Mouse (Mus musculus): Measurements from ENCODE around the gene Ptprh.

Ptprh gene

DNA sequence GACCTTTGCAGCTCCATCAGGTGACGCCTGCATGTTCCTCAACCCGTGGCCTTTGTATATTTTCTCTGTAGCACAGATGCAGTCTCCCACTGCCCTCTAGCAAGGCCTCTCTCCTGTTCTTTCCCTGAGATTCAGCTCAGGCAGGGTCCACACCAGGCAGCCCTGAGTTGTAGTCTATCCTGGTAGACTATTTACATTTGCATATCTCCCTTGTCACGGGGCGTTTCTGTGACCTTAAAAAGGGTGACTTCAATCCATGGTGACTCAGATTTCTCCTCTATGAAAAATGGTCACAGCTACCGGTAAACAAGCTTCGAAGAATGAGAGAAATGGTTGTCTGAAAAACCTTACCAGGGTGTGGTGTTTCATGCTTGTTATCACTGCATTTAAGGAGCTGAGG is at the start of gene Ptprh:
Gene Ptprh (minus strand): TSS at position 169 of the 400 bp plus-strand sequence.
- no peak for DNase-seq (ENCODE audit: low spot score)

DNA sequence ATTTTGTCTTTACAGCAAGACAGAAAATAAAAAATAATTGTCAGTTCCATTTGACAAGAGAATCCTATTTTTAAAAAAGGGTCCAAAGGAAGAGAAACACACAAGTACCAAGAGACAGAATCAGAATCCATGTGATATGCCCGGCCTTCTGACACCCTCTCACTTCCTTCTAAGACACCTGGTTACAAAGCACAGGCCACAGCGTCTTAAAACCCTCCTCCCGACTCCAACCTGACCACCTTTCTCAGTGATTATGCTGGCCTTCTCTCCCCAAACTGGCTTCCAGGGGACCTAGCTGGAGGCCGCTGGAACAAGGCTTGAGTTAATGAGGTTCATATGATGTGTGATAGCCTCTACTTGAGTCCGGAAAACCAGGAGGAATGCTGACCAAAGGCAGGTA is 49.5 kb upstream of the Ptprh start:
- no peak for DNase-seq (ENCODE audit: low spot score)

DNA sequence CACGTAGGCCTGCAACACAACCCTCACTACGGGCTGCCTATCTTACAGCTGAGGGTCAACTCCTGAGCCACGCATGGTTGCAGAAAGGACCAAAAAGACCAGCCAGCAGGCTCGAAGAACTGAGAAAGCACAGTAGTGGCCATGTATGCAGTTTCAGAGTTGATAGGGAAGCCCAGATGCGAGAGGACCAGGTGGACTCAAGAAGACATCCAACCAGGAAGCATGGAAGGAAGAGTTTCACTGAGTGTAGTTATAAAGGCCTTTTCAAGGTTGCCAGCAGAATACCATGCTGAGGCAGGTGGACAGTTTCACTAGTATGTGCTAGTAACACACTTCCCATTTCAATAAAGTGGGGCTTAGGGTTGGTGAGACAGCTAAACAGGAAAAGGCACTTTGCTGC is 48.9 kb upstream of the Ptprh start:
- no peak for DNase-seq (ENCODE audit: low spot score)

DNA sequence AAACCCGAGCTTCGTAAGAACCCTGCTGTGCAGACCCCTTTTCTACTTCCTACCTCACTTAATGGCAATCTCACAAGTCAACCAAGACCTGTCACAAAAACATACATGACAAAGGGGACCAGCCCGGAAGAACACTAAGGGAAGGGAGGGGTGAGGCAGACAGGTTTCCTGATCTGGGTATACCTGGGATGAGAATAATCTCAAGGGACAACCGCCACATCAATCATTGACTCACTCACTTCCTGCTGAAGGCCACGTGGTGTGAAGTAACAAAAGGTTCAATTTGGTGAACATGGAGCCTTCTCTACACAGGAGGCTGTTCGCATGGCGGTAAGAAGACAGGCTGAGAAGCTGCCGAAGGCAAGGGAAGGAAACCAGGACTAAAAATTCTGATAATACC is 47.7 kb upstream of the Ptprh start:
- DNase-seq (ENCODE audit: low spot score), result peak; percentile 81

DNA sequence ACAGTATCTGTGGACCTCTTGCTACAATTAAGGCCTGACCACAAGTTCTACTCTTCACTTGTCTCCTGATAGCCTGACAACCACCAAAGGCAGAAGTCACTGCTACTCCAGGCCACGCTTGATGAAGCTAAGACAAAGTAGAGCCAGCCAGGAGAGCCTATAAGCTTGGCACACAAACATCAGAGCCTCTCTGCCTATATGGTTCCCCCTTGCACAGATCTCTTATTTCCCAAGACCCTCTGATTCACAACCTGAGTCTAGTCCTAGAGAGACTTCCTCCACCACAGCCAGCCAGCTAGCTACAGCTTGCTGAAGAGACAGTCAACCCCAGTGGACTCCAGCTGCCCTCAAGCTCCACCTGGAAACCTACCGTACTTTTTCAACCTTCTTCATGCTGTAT is 44.2 kb upstream of the Ptprh start:
- no peak for DNase-seq (ENCODE audit: low spot score)

DNA sequence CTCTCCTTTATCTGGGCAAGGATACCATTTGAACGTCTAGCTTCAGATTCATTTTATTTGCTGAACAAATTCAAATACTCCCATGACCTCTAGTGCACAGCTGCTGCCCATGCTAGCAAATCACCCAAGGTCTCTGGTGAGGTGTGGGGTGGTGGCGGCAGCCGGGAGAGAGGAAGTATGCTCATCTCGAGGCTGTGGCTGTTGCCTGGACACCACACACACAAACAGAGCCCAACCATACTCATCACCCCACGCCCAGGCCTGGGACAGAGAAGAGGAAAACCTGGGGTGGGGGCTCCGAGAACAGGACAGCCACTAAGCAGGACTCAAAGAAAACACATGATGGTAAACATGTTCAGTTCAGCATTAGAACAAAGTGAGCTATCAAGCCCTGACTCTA is 43.5 kb upstream of the Ptprh start:
- peak; percentile 83 for DNase-seq (ENCODE audit: low spot score)

DNA sequence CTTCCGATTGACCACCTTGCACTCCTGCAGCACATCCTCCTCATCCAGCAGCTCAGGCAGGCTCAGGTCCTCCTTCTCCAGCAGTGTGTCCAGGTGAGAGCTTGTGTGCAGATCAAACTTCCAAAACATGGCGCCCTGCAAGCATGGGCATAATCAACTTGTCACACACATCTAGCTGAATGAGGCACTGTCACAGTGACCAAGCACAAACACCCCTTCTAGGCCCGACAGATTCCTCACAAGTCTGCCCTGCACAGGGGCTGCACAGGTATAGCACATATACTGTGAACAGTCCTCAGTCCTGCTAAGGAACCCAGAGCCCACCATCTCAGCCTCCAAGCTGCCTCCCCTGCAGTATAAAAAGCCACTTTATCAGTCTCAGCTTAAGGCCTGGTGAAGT is 43.0 kb upstream of the Ptprh start:
- no peak for DNase-seq (ENCODE audit: low spot score)

DNA sequence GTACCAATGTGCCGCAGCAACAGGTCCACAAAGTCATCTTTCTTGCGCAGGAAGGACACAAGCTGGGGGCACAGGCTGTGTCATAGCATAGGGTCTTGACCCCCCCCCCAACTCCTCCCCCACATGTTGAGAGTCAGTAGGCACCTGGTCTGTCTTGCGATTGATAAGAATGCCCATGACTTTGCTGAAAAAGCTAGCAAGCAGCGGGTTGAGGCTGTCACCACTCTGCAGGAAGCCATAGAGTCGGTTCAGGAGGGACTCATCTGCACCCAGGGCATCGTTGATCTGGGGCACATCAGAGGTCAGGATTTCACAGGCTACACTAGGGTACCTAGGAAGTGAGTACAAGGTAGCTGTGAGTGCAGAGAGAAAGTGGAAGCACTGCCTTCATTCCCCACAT is 39.4 kb upstream of the Ptprh start:
- no peak for DNase-seq (ENCODE audit: low spot score)

DNA sequence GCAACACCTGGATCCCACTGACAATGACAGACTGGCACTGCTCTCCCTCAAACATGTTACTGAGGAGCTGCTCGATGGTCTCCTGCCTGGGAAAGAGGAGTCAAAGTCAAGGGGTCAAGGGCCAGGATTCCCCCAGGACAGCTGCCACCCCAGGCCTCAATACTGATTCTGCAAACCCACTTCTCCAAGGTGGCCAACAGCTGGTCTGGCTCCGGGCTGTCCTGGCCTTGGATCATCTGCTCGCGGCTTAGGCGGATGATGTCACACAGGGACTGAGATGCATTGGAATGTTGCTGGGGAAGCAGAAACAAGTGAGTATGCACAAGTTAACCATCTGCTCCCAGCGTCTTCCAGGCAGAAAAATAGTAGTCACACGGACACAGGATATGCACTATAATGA is 38.1 kb upstream of the Ptprh start:
- DNase-seq (ENCODE audit: low spot score), result no peak

DNA sequence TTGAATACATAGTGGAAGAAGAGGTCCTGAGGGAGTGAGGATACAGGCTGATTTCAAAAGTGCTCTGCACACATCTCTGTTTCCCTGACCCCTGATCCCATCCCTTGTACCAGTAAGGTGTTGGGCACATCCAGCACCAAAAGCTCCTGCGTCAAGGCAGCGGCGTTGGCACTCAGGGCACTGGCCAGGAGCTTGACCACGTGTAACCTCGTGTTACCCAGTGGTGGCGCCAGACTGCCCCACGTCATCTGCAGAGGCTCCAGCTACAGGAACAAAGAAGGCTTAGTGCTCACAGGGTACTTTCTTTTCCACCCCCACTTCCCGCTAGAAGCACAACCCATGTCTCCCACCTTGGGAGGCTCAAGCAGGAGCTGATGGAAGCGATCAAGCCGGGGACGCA is 37.3 kb upstream of the Ptprh start:
- no peak for DNase-seq (ENCODE audit: low spot score)

DNA sequence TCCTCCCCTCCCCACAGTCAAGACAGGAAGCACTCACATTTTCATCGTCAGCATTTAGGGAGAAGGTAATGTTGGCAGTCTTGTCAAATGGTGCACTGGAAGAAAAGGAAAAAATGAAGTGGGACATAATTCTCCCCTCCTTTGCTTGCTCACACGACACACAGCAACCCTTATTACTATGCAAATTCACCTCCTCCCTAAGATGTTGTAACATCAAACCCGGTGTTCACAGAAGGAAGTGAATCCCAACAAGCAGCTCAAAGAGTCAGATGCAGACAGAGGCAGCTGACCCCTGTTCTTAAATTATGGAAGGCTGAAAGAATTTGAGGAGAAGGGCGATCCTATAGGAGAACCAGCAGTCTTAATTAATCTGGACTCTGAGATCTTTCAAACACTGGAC is 32.3 kb upstream of the Ptprh start:
- DNase-seq (ENCODE audit: low spot score), result no peak

DNA sequence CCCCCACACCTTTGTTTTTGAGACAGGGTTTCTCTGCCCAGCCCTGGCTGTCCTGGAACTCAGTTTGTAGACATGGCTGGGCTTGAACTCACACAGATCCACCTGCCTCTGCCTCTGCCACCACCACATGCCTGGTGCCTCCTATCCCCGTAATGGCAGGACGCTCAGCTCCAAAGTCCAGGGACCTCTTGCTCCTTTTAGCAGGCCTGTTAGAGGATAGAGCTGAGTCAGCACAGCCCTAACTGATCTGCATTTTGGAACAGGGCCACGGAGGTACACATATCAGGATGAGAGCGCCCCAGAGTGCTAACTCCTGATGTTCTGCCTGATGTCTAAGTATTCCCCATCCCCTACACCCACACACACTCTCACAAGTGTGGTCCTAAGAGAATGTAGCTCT is 27.2 kb upstream of the Ptprh start, which contains the start of gene Tmem86b:
Gene Tmem86b (minus strand): TSS at position 392 of the 400 bp plus-strand sequence.
- DNase-seq (ENCODE audit: low spot score), result no peak

DNA sequence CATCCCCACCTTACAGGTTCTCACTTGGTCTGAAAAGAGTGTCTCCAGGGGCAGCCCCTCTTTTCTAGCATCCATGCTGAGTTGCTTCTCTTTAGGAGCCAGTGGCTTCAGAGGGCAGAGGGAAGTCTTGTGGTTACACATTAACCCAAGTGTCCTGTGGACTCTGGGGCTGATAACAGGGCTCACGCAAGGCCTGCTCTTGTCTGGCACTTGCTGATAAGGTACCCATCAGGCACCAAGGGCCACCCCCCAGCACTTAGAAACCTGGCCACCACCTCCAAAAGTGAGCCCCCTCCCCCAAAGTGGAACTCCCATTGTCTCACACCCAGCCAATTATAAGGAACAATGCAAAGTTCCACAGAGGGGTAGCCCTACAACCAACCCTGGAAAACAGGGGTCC is 26.4 kb upstream of the Ptprh start:
- no peak for DNase-seq (ENCODE audit: low spot score)

DNA sequence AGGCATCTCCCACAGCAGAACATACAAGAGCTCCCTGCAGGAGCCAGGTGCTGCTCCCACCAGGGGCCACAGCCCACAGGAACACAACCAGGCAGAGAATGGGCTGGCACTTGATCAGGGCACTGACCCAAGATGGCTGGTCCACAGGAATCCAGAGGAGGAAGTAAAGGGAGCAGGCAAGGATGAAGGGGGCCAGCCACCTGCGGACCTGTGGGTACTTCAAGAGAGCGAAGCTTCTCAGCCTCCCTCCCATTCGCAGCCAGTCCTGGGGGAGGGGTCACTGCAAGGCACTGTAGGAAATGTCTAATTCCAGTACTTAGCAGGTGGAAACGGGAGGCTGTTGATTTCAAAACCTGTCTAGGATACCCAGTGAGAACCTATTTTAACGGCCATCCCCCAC is 25.7 kb upstream of the Ptprh start:
- DNase-seq (ENCODE audit: low spot score), result no peak

DNA sequence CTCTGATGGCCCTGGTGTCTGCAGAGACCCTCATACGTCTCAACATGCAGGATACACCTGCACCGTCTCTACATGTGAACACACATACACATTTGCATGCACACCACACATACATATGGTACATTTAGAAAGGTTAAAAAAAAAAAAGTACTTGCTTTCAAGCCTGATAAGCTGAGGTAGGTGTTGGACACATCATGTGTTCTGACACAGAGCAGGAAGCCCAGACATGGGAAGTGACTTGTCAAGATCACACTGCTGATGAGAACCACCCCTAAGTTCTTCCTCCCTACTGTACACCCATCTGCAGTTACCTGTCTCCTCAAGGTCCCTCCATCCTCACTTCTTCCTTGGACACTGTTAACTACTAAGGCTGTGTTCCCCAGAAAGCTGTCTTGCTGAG is 22.1 kb upstream of the Ptprh start:
- no peak for DNase-seq (ENCODE audit: low spot score)

DNA sequence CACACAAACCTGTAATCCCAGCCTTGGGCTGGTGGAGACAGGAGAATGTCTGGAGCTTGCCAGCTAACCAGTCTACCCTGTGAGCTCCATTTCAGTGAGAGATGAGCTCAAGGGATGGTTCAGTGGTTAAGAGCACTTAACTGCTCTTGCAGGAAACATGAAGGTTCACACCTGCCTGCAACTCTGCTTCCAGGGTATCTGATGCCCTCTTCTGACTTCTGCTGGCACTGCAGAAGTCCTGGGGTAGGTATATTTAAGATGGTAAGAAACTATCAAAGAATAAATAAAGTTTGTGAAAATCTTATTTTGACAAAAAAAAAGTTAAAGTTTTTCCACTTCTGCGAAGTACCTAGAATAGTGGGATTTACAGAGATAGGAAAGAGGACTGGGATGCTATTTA is 20.5 kb upstream of the Ptprh start:
- peak; percentile 47 for DNase-seq (ENCODE audit: low spot score)

DNA sequence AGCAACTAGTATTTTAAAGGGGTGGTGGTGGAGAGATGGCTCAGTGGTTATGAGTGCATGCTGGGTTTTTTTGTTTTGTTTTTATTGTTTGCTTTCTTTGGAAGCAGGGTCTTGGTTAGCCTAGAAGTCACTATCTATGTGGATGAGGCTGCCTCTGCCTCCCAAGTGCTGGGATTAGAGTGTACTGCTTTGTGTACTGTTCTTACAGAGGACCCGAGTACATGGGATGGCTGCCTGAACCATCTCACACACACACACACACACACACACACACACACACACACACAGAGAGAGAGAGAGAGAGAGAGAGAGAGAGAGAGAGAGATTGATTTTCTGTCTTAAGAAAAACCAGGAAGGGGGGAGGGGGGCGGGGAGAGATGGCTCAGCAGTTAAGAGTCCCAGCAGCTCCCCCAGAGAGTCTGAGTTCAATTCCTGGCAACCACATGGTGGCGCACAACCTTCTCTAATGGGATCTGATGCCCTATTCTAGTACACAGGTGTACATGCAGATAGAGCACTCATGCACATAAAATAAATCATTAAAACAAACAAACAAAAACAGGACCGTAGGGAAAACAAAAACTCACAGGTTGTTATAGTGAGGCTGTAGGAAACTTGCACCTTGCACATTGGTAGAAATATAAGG is 19.8 kb upstream of the Ptprh start:
- peak; percentile 67 for DNase-seq (ENCODE audit: low spot score)

DNA sequence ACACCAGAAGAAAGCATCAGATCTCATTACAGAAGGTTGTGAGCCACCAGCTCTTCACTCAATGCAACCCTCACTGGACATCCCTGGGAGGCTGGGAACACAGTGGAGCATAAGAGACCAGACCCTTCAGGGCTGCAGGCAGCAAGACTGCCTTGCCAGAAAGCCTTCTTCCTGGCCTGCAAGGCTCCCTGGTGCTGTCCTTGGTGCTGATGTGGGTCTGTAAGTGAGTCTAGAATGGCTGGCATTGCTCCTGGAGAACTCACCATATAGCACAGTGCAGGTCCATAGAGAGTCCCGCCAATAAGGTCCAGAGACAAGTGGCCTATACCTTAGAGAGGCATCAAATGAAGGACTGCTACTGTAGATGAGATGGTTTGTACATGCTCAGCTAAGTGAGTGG is 16.1 kb upstream of the Ptprh start:
- DNase-seq (ENCODE audit: low spot score), result peak; percentile 23

DNA sequence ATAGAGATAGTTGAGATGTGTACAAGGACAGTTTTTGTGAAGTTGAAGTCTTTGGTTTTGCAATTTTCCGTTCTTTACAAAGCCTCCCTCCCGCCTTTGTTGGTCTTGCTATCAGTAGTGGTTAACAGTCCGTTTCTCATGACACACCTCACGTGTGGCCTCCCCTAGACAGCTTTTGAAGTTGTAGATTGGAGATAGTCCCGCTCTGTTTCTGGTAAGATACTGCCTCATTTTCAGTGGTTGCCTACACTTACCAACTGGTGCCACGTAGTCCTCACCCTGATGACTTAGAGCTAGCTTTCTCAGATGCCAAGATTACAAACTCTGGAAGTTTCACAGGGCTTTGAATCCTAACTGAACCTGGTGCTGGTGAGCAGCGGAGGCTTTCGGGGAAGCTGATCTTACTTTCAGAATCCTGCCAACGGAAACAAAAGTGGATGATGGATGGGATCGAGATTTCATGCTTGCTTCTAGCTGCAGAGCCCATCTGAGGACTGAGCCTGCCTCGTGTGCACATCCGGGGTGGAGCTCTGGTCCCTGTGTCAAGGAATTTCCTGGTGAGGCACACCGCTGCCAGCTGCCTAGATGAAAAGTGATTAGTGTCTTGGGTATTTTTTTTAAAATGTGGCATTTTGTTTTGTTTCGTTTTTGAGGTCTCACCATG is 10.0 kb upstream of the Ptprh start:
- DNase-seq (ENCODE audit: low spot score), result peak; percentile 57

DNA sequence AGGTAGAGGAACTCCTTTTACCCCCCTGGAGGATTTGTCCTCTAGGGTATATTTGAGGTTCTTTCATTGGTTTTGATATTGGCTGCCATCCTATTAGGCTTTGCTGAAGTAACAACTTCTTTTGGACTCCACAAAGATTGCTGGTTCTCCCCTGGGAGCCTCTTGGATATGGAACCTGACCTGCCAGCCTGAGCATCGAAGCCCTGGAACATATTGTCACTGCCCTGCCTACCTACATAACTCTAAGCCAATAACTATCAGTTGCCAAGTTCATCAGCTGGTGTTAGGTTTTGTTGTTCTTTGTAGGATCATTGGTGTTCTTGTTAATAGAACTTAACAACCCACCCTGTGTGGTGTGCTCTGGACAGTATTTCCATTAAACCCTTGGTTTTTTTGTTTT is 9.1 kb upstream of the Ptprh start:
- DNase-seq (ENCODE audit: low spot score), result no peak

DNA sequence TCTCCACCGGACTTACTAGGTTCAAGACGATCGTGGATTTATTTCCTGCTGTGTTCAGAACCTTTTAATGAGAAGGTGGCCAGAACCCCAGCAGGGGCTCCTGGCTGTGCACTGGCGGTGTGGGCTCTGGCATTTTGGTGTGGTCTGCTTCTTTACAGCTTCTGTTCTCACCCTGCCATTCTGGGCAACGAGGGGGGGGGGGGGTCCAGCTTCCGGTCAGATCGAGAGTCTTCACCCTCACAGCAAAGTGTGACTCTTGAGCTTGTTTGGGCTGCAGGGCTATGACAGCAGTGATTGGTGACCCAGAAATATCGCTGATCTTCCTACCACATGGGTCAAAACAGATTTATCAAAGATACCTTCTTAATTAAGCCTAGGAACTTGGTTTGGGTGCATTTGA is 8.5 kb upstream of the Ptprh start:
- no peak for DNase-seq (ENCODE audit: low spot score)

DNA sequence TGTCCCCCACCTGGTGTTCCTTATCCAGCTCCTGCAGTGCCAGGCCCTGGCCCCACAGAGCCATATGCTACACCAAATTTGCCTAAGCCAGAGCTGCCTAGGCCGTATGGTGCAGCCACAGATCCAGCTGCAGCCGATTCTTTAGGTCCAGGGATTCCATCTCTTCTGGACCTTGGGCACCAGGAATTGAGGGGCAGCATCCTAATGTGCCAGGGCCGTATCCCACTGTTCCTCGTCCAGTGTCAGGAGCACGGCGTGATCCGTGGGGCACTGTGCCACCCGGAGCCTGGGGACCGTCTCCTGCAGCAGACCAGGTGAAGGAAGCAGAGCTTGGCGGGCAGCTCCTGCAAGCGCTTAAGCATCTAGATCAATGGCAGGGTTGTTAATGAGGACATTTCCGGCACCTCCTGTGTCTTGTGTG is 8.1 kb upstream of the Ptprh start:
- no peak for DNase-seq (ENCODE audit: low spot score)

DNA sequence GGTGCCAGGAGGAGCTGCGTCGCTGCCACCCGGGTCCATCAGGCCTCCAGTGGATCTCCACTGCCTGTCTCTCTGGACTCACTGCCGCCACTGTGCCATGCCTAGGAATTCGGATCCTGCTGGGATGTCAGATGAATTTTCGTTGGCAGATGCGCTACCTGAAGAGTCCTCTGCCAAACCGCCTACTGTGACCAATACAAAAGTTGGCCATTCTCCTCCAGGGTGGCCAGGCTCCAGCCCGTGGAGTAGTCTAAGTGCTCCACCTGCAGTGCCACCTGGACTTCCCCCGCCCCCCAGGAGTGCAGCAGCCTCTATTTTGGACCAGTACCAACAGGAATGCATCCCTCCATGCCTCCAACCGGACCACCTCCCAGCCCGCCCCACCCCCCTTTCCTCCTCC is 7.7 kb upstream of the Ptprh start:
- no peak for DNase-seq (ENCODE audit: low spot score)

DNA sequence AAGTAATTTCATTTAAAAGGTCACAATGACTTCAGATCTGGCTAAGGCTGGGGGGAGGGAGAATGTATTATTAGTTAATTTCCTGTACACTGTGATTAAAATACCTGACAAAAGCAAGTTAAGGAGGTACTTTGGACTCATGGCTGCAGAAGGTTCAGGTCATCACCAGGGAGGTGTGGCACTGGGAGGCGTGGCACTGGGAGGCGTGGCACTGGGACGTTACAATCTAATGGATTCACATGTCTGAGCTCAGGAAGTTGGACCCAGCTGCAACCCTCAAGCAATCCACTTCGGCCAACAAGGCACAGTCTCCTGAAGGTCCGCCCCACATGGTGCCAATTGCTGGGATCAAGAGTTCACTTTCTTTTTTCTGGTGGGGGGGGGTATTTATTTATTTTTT is 4.2 kb upstream of the Ptprh start:
- DNase-seq (ENCODE audit: low spot score), result no peak

All from T-cell, adult 2 months (primary cell).